Mouse (Mus musculus) heart, embryonic 14.5 days (tissue): ENCODE data around the gene Gli1. TPM values are rescaled to one million over a fixed set of nuclear protein-coding genes. Genes with fewer than 3 reads are reported as not detected.
"Not testable (repeated sequence)": the region's sequence is repeated elsewhere in the genome, so short reads cannot be mapped to it uniquely, and the experiment has no call there.

Source experiments
- ATAC-seq: fragments of 200-750 bp; cut with Nextera tagmentation; 2 replicates; pipeline ENCODE4 v1.8.0; 2017; ENCODE audit warnings: low read depth, moderate TSS enrichment; ENCODE audit not compliant: insufficient number of reproducible peaks, insufficient read depth, low FRiP score
- H3K27ac ChIP-seq, 2 experiments: fragments of 200-500 bp in 1 of 2; fragments of 300-500 bp in 1 of 2; sonication (generic) in 1 of 2; replicated peaks in 1 of 2; 2 replicates each; pipeline ENCODE4 v1.5.1; 2012 to 2014; ENCODE audit warnings: low read depth in 2 of 2, low read length in 2 of 2, control low read depth in 1 of 2, mild to moderate bottlenecking in 1 of 2, mixed read lengths in 1 of 2; ENCODE audit not compliant: control insufficient read depth in 1 of 2, insufficient read depth in 1 of 2
- H3K27me3 ChIP-seq: fragments of 300-500 bp; sonication (generic); 2 replicates; pipeline ENCODE4 v1.6.1; 2014; ENCODE audit warnings: mild to moderate bottlenecking, low read length, control low read depth; ENCODE audit not compliant: control insufficient read depth, insufficient read depth
- H3K36me3 ChIP-seq: fragments of 300-500 bp; sonication (generic); 2 replicates; pipeline ENCODE4 v1.6.1; 2014; ENCODE audit warnings: mild to moderate bottlenecking, control low read depth, low read length, mixed read lengths; ENCODE audit not compliant: control insufficient read depth, insufficient read depth
- H3K4me1 ChIP-seq, 2 experiments: fragments of 200-500 bp in 1 of 2; fragments of 300-500 bp in 1 of 2; sonication (generic) in 1 of 2; 2 replicates each; pipeline ENCODE4 v1.6.1; 2012 to 2014; ENCODE audit warnings: low read length in 2 of 2, control low read depth in 1 of 2, mixed read lengths in 1 of 2; ENCODE audit not compliant: control insufficient read depth in 2 of 2, insufficient read depth in 2 of 2
- H3K4me2 ChIP-seq: fragments of 300-500 bp; sonication (generic); 2 replicates; pipeline ENCODE4 v1.6.1; 2014; ENCODE audit warnings: mild to moderate bottlenecking, low read length
- H3K4me3 ChIP-seq, 2 experiments: fragments of 200-500 bp in 1 of 2; fragments of 300-500 bp in 1 of 2; sonication (generic) in 1 of 2; 2 replicates each; pipeline ENCODE4 v1.5.1; 2012 to 2014; ENCODE audit warnings: low read length in 2 of 2, mild to moderate bottlenecking in 2 of 2, control low read depth in 1 of 2, low read depth in 1 of 2, moderate library complexity in 1 of 2; ENCODE audit not compliant: control insufficient read depth in 1 of 2, insufficient read depth in 1 of 2
- H3K9ac ChIP-seq: fragments of 300-500 bp; sonication (generic); 2 replicates; pipeline ENCODE4 v1.6.1; 2014; ENCODE audit warnings: mild to moderate bottlenecking, low read length
- H3K9me3 ChIP-seq: fragments of 300-500 bp; sonication (generic); 2 replicates; pipeline ENCODE4 v1.6.1; 2016; ENCODE audit warnings: low read length, control low read depth; ENCODE audit not compliant: control insufficient read depth
- WGBS: fragments of 180-500 bp; shearing (Covaris S2); extraction: QIAGEN DNeasy Blood & Tissue Kit; methylation state at CpG from one replicate; pipeline ENCODE4 v1.1.7; 2014; 5-methylcytosine and 5-hydroxymethylcytosine counted together
- polyA plus RNA-seq: library from polyadenylated mRNA; unstranded; fragments of >200 nt; fragmentation: Nextera tagmentation; extraction: Ambion mirVana; gene quantifications from 2 replicates; pipeline ENCODE4 v1.2.1, GENCODE M21; 2014

Gene Gli1
- polyA plus RNA-seq, 1 experiment from 2014 or later, result 0.36 TPM

DNA sequence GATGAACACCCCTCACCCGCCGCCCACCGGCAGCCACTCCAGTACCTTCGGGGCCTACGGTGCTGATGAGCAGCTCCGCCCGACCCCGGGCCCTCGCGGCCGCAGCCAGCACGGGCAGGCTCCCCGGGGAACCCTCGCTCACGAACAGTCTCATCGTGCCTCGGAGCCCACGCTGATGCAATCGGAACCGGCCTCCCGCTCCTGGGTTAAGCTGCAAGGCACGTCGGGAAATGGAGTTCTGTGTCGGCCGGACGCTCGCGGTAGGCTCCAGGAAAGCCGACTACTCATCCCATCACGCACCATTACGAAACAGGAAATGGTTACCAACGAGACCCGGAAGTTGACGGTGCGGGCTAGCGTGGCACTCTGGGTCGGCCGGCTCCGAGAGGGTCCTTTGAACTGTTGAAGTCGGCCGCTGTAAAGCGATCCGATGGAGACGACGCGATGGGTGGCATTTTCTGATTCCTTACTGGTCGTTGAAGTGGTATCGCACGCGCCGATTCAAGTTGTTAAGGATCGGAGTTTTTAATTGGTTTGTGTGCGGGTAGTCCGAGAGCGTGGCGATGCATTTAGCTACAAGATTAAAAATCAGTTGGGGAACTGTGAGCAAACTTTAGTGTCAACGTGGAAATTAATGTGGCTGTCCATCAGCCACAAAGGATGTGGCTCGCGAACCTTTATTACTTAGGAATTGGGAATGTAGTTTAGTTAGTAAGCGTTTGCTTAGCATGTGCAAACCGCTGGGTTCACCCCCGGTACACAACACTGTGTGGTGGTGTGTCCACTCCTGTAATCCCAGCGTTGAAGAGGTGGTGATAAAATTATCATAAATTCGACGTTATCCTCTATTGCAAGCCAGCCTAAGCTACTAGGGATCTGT, 30.1 kb downstream of the Gli1 start, which contains the start of gene Mars:
Gene Mars, minus strand, starts transcription at position 311 of the 880 bp plus-strand sequence.
- H3K9me3 ChIP-seq, result no peaks in the 10 kb centered on the region
- peak within 1 kb of the TSS; percentile 74 to 90 for H3K4me3 ChIP-seq
- peaks cover 24% of the 10 kb centered on the region for H3K36me3 ChIP-seq
- peak within 1 kb of the TSS; percentile 70 to 79 for H3K27ac ChIP-seq
- H3K4me2 ChIP-seq, result peak within 1 kb of the TSS; percentile 82
- WGBS, result under 1% methylated on average over 65 of the region's 65 CpGs
- ATAC-seq, result peak; percentile 93
- H3K9ac ChIP-seq, result peak within 1 kb of the TSS; percentile 82
- no peaks in the 10 kb centered on the region for H3K27me3 ChIP-seq
- peaks cover 2 to 7% of the 10 kb centered on the region in 2 experiments; a peak in 3 of 4 replicates for H3K4me1 ChIP-seq

- Histone ChIP-seq H3K4me1 (peaks cover 2 to 7% of the 10 kb centered on the region in 2 experiments; a peak in 3 of 4 replicates), H3K4me3 (peak overlapping the region; percentile 74 to 90), H3K36me3 (peaks cover 33% of the 10 kb centered on the region), H3K9me3 (no peaks in the 10 kb centered on the region), H3K9ac (peak overlapping the region; percentile 82), H3K4me2 (peak overlapping the region; percentile 82), H3K27me3 (no peaks in the 10 kb centered on the region), H3K27ac (peak overlapping the region; percentile 6 to 64; a peak in 3 of 4 replicates)
- ATAC-seq, result peak; percentile 25; the same call in 1 of the 2 replicates
- WGBS, result 34% methylated on average over 23 of the region's 23 CpGs
These were observed 31.0 kb downstream of the Gli1 start for GRCm38 (mm10) chr10:127310523-127311475.

GRCm38 (mm10) chr10:127309167-127309566, 32.6 kb downstream of the Gli1 start:
- H3K27me3 ChIP-seq, H3K9ac ChIP-seq, H3K27ac ChIP-seq, H3K4me3 ChIP-seq, H3K9me3 ChIP-seq, ATAC-seq, H3K4me1 ChIP-seq, H3K4me2 ChIP-seq: not testable (repeated sequence)
- H3K36me3 ChIP-seq, result peaks cover 49% of the 10 kb centered on the region
- 88% methylated on average over 3 of the region's 3 CpGs for WGBS

GRCm38 (mm10) chr10:127303136-127303535, 38.6 kb downstream of the Gli1 start:
- H3K4me1 ChIP-seq, result no peaks in the 10 kb centered on the region
- H3K4me2 ChIP-seq, result no peak overlapping the region
- 90% methylated on average over 11 of the region's 11 CpGs for WGBS
- H3K9ac ChIP-seq, result no peak overlapping the region
- H3K9me3 ChIP-seq, result no peaks in the 10 kb centered on the region
- ATAC-seq, result no peak
- no peak overlapping the region for H3K27ac ChIP-seq
- no peak overlapping the region for H3K4me3 ChIP-seq
- peaks cover 97% of the 10 kb centered on the region for H3K36me3 ChIP-seq
- H3K27me3 ChIP-seq, result no peaks in the 10 kb centered on the region

DNA sequence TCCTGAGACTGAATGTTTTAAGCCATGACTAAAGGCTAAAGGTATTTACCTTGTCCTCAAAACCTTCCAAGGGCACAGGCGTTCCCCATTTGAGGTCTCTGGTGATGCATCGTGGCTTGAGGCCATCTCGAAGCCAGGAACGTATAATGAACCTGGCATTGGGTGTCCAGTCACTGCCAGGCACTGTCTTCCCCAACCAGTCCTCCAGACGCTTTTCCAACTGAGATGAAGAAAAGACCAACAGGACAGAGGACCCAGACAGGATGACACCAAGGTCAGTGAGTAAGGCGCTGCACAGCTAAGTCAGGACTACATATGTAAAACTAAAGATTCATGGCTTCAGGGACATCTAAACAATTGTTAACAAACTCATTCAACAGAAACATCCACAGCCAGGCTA, 41.4 kb downstream of the Gli1 start:
- H3K4me1 ChIP-seq, result peaks cover 9 to 14% of the 10 kb centered on the region in 2 experiments
- no peaks in the 10 kb centered on the region for H3K27me3 ChIP-seq
- H3K9me3 ChIP-seq, result no peaks in the 10 kb centered on the region
- no peak overlapping the region for H3K9ac ChIP-seq
- H3K27ac ChIP-seq, result no peak overlapping the region
- no peak for ATAC-seq
- H3K36me3 ChIP-seq, result peaks cover 97% of the 10 kb centered on the region
- H3K4me3 ChIP-seq, result no peak overlapping the region
- H3K4me2 ChIP-seq, result no peak overlapping the region
- WGBS, result 90% methylated on average over 6 of the region's 6 CpGs

DNA sequence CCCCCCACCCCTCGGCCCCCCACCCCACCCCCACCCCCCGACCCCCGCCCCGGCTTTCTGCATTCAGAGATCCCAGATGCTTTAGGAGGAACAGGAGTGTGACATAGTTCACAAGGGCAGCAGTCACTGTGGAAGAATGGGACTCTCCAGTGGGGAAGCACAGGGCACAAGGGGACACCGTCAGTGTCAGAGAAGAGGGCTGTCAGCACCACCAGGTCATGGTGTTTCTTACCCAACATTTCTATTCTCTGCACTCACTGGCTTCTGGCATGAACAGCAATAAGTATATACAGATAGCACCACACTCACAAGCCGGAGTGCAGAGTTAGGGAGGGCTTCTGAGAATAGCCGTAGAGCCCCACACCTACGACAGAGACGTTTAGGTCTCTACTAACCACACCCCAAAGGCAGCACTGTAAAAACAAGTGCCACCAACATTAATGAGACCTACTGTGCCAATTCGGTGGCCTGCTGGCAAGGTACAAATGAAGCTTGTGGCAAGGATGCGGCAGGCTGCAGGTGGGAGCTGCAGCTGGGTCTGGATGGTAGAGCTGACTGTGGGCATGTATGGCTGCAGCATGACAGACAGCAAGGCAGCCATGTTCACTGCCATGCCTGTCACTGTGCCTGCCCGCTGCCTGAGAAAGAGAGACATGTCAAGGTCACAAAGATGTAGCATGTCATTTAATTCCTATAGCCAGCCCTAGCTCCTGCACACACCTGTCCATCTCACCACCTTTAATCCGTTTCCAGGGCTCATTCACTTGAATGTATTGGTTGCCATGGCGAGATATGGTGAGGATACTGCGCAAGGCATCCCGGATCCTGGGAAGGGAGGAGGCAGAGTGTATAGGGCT, 44.5 kb downstream of the Gli1 start:
- no peaks in the 10 kb centered on the region for H3K27me3 ChIP-seq
- no peak overlapping the region for H3K4me2 ChIP-seq
- peak overlapping the region; percentile 18 to 46; a peak in 3 of 4 replicates for H3K27ac ChIP-seq
- peaks cover 90% of the 10 kb centered on the region for H3K36me3 ChIP-seq
- H3K4me3 ChIP-seq, result no peak overlapping the region
- H3K9me3 ChIP-seq, result no peaks in the 10 kb centered on the region
- peaks cover 14 to 33% of the 10 kb centered on the region in 2 experiments for H3K4me1 ChIP-seq
- peak overlapping the region; percentile 5; the same call in 1 of the 2 replicates for H3K9ac ChIP-seq
- no peak; the same call in 1 of the 2 replicates for ATAC-seq
- WGBS, result 55% methylated on average over 16 of the region's 16 CpGs
